Mouse (Mus musculus) stomach, embryonic 16.5 days (tissue): ENCODE measurements around the gene Pmfbp1. TPM values are rescaled to one million over a fixed set of nuclear protein-coding genes. Genes with fewer than 3 reads are reported as not detected.

ENCODE experiments used
- ATAC-seq: fragments of 200-750 bp; cut with Nextera tagmentation; 2 replicates; pipeline ENCODE4 v1.8.0; 2017; ENCODE audit warnings: moderate number of reproducible peaks, moderate TSS enrichment; ENCODE audit not compliant: insufficient read depth, low FRiP score
- H3K27ac ChIP-seq: fragments of 300-500 bp; sonication (generic); 2 replicates; pipeline ENCODE4 v1.5.1; 2014; ENCODE audit warnings: low read length
- H3K27me3 ChIP-seq: fragments of 300-500 bp; sonication (generic); 2 replicates; pipeline ENCODE4 v1.6.1; 2014; ENCODE audit warnings: low read length, control low read depth, mixed read lengths; ENCODE audit not compliant: control insufficient read depth, insufficient read depth
- H3K36me3 ChIP-seq: fragments of 300-500 bp; sonication (generic); 2 replicates; pipeline ENCODE4 v1.6.1; 2014; ENCODE audit warnings: low read length; ENCODE audit not compliant: control insufficient read depth, insufficient read depth
- H3K4me1 ChIP-seq: fragments of 300-500 bp; sonication (generic); 2 replicates; pipeline ENCODE4 v1.6.1; 2014; ENCODE audit warnings: low read length, control low read depth, mixed read lengths; ENCODE audit not compliant: control insufficient read depth, insufficient read depth
- H3K4me2 ChIP-seq: fragments of 300-500 bp; sonication (generic); 2 replicates; pipeline ENCODE4 v1.6.1; 2014; ENCODE audit warnings: low read depth, low read length, mixed read lengths
- H3K4me3 ChIP-seq: fragments of 300-500 bp; sonication (generic); replicated peaks from 2 replicates; pipeline ENCODE4 v1.5.1; 2014; ENCODE audit warnings: mild to moderate bottlenecking, low read length
- H3K9ac ChIP-seq: fragments of 300-500 bp; sonication (generic); 2 replicates; pipeline ENCODE4 v1.6.1; 2014; ENCODE audit warnings: low read length
- H3K9me3 ChIP-seq: fragments of 300-500 bp; sonication (generic); replicated peaks from 2 replicates; pipeline ENCODE4 v1.6.1; 2016; ENCODE audit warnings: low read length, control low read depth; ENCODE audit not compliant: control insufficient read depth
- WGBS: fragments of 180-500 bp; shearing (Covaris S2); extraction: QIAGEN DNeasy Blood & Tissue Kit; methylation state at CpG from one replicate; pipeline ENCODE4 v1.1.7; 2014; 5-methylcytosine and 5-hydroxymethylcytosine counted together
- polyA plus RNA-seq: library from polyadenylated mRNA; unstranded; fragments of >200 nt; fragmentation: Nextera tagmentation; extraction: Ambion mirVana; gene quantifications from 2 replicates; pipeline ENCODE4 v1.2.1, GENCODE M21; 2015

Pmfbp1 gene
- polyA plus RNA-seq, 1 experiment from 2014 or later: not detected

GRCm38 (mm10) chr8:109535140-109535990 is 41.5 kb downstream of the Pmfbp1 start:
- 83% methylated on average over 19 of the region's 19 CpGs for WGBS
- H3K27me3 ChIP-seq: no peaks in the 10 kb centered on the region
- no peak for ATAC-seq
- H3K9me3 ChIP-seq: no peaks in the 10 kb centered on the region
- no peaks in the 10 kb centered on the region for H3K36me3 ChIP-seq
- no peak overlapping the region for H3K4me2 ChIP-seq
- H3K4me1 ChIP-seq: no peaks in the 10 kb centered on the region
- no peak overlapping the region for H3K9ac ChIP-seq
- no peak overlapping the region for H3K27ac ChIP-seq
- H3K4me3 ChIP-seq: no peak overlapping the region

- H3K27me3 ChIP-seq: no peaks in the 10 kb centered on the region
- H3K4me2 ChIP-seq: no peak overlapping the region
- ATAC-seq: peak; percentile 85; the same call in 1 of the 2 replicates
- peak overlapping the region; percentile 43; the same call in 1 of the 2 replicates for H3K9ac ChIP-seq
- H3K4me1 ChIP-seq: no peaks in the 10 kb centered on the region
- H3K9me3 ChIP-seq: no peaks in the 10 kb centered on the region
- WGBS: 3% methylated on average over 5 of the region's 5 CpGs
- no peaks in the 10 kb centered on the region for H3K36me3 ChIP-seq
- H3K27ac ChIP-seq: no peak overlapping the region
- H3K4me3 ChIP-seq: peak overlapping the region; percentile 26
Observed at GRCm38 (mm10) chr8:109536703-109537102, 42.9 kb downstream of the Pmfbp1 start.

- Histone ChIP-seq H3K4me2 (no peak overlapping the region), H3K27ac (no peak overlapping the region), H3K36me3 (no peaks in the 10 kb centered on the region), H3K9ac (no peak overlapping the region), H3K4me3 (no peak overlapping the region), H3K9me3 (no peaks in the 10 kb centered on the region), H3K27me3 (no peaks in the 10 kb centered on the region), H3K4me1 (no peaks in the 10 kb centered on the region)
- 61% methylated on average over 5 of the region's 5 CpGs for WGBS
- no peak for ATAC-seq
Observed at GRCm38 (mm10) chr8:109542165-109542564, 48.3 kb downstream of the Pmfbp1 start.

- no peak for ATAC-seq
- no peak overlapping the region for H3K9ac ChIP-seq
- WGBS: 72% methylated on average over 8 of the region's 8 CpGs
- H3K27me3 ChIP-seq: no peaks in the 10 kb centered on the region
- no peaks in the 10 kb centered on the region for H3K9me3 ChIP-seq
- H3K4me3 ChIP-seq: no peak overlapping the region
- no peaks in the 10 kb centered on the region for H3K36me3 ChIP-seq
- H3K4me2 ChIP-seq: no peak overlapping the region
- no peak overlapping the region for H3K27ac ChIP-seq
- no peaks in the 10 kb centered on the region for H3K4me1 ChIP-seq
Observed at GRCm38 (mm10) chr8:109542748-109543519, 49.1 kb downstream of the Pmfbp1 start.

- H3K9ac ChIP-seq: no peak overlapping the region
- no peaks in the 10 kb centered on the region for H3K27me3 ChIP-seq
- H3K27ac ChIP-seq: no peak overlapping the region
- 47% methylated on average over 3 of the region's 3 CpGs for WGBS
- peaks cover 9% of the 10 kb centered on the region; the same call in 1 of the 2 replicates for H3K36me3 ChIP-seq
- H3K4me2 ChIP-seq: no peak overlapping the region
- H3K4me3 ChIP-seq: no peak overlapping the region
- ATAC-seq: no peak
- no peaks in the 10 kb centered on the region for H3K4me1 ChIP-seq
- no peaks in the 10 kb centered on the region for H3K9me3 ChIP-seq
Observed at GRCm38 (mm10) chr8:109544049-109544448, 50.2 kb downstream of the Pmfbp1 start.

- H3K9me3 ChIP-seq: no peaks in the 10 kb centered on the region
- H3K27ac ChIP-seq: no peak overlapping the region
- no peak overlapping the region for H3K4me2 ChIP-seq
- H3K36me3 ChIP-seq: peaks cover 52% of the 10 kb centered on the region
- no peak overlapping the region for H3K9ac ChIP-seq
- no peaks in the 10 kb centered on the region for H3K4me1 ChIP-seq
- H3K27me3 ChIP-seq: no peaks in the 10 kb centered on the region
- WGBS: 54% methylated on average over 3 of the region's 3 CpGs
- no peak overlapping the region for H3K4me3 ChIP-seq
- ATAC-seq: no peak
Observed at GRCm38 (mm10) chr8:109551663-109552062, 57.8 kb downstream of the Pmfbp1 start.

- Histone ChIP-seq H3K4me3 (no peak overlapping the region), H3K27ac (no peak overlapping the region), H3K4me1 (peaks cover 11% of the 10 kb centered on the region), H3K9me3 (no peaks in the 10 kb centered on the region), H3K9ac (no peak overlapping the region), H3K36me3 (peaks cover 27% of the 10 kb centered on the region), H3K27me3 (no peaks in the 10 kb centered on the region), H3K4me2 (peak overlapping the region; percentile 86; the same call in 1 of the 2 replicates)
- ATAC-seq: no peak
- WGBS: 72% methylated on average over 2 of the region's 2 CpGs
Observed at GRCm38 (mm10) chr8:109563881-109564280, 70.1 kb downstream of the Pmfbp1 start.

- no peaks in the 10 kb centered on the region for H3K27me3 ChIP-seq
- H3K4me2 ChIP-seq: peak overlapping the region; percentile 86
- H3K36me3 ChIP-seq: peaks cover 20% of the 10 kb centered on the region
- peak overlapping the region; percentile 75 for H3K4me3 ChIP-seq
- H3K4me1 ChIP-seq: peaks cover 11% of the 10 kb centered on the region
- 4% methylated on average over 10 of the region's 10 CpGs for WGBS
- H3K9ac ChIP-seq: peak overlapping the region; percentile 92
- peak overlapping the region; percentile 95 for H3K27ac ChIP-seq
- no peak for ATAC-seq
- H3K9me3 ChIP-seq: no peaks in the 10 kb centered on the region
Observed at GRCm38 (mm10) chr8:109564766-109565165, 70.9 kb downstream of the Pmfbp1 start.
